Mouse (Mus musculus) G1E-ER4 (cell line): ENCODE results near the gene Ankrd55. TPM values are rescaled to one million over a fixed set of nuclear protein-coding genes. Genes with fewer than 3 reads are reported as not detected.

Source experiments
- GATA1 ChIP-seq: IDR thresholded peaks from one replicate; pipeline ENCODE4 v1.8.0; 2012; ENCODE audit warnings: low read length, inconsistent platforms
- polyA plus RNA-seq: library from polyadenylated mRNA; stranded (reverse); fragments of >175 nt; gene quantifications from 2 replicates; pipeline ENCODE4 v1.2.3, GENCODE M21; 2012

Gene Ankrd55
- polyA plus RNA-seq, 1 experiment: not detected

DNA sequence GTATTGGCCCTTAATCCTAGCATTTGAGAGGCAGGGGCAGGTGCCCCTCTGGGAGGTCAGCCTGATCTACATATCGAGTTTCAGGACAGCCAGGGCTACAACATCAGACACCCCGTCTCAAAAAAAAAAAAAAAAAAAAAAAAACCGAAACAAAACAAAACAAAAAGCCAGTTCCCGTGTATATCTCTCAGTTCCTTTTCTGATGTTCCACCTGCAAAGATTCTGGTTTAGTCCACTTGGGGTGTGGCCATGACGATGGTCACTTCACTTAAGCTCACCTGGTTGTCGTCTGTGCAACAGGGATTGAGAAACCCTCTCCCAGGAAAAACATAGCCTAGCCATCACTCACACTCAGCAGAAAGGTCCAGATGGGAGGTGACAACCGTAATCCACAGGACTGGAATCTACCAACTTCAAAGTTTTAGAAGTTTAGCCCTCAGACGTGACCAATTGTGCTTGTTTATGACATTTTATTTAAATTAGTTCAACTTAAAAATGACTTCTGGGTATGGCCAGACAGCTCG is 90.6 kb downstream of the Ankrd55 start:
- TF ChIP-seq GATA1: no peak

GRCm38 (mm10) chr13:112381476-112381875 is 93.2 kb downstream of the Ankrd55 start:
- TF ChIP-seq GATA1: no peak

DNA sequence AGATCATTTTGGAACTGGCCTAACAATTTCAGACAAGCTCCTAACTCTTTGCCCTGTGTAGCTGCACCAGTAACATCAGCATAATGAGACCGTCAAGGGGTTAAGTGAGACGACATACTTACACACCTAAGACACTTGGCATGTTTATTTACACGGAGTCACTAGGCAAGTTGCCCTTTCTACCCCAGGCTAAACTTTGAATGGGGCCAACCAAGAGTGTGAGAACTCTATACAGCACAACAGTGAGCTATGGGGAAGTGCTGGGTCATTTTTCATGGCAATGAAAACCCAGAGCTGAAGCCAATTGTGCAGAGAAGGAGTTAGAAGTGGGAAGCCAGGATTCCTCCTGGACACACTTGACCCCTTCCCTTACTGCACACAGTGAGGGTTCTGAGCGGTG is 94.2 kb downstream of the Ankrd55 start:
- TF ChIP-seq GATA1: no peak

DNA sequence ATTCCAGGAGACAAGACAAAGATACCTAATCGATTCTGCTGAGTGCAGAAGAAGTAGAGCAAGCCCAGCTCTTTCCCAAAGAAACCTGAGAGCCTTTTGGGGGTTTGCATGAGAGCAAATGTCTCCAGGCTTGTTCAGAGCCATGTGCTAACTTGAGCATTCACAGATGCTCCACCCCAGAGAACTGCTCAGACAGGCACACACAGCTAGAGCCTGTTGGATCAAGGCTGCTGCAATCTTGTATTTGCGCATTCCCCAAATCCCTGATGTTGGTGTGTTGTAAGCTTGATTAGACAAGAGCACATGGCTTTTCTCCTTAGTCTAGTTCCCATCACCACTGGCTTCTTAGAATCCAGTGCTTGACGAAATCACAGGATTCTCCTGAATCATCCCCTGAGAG is 94.7 kb downstream of the Ankrd55 start:
- TF ChIP-seq GATA1: no peak

- TF ChIP-seq GATA1: no peak
Measured at GRCm38 (mm10) chr13:112383941-112384659, 95.8 kb downstream of the Ankrd55 start.

- TF ChIP-seq GATA1: no peak
Measured at GRCm38 (mm10) chr13:112385040-112385439, 96.8 kb downstream of the Ankrd55 start.

DNA sequence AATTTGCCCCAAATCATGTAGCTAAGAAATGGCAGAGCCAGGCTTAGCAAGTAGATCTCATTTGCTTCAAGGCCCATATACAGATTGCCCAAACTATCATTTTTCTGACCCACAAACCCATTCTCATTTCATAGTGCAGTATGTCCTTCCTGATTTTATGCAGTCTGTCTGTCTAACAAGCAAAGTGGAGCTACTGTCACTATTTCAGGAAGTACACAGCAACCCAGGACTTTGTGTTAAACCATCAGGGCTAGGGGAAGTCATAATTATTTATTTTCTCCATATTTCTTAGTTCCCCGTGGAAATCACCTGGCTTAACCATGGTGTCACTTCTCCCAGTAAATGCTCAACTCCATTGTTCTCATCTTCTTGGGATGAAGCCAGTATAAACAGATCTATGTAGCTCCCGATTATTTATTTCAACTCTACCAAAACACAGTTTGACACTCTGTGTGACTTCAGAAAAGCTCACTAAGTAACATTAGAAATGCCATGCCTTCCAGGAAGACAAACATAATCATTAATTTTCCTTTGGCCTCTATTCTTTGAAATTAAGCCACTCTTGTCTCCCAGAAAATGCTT is 98.3 kb downstream of the Ankrd55 start:
- TF ChIP-seq GATA1: no peak

- no peak for TF ChIP-seq GATA1
Measured at GRCm38 (mm10) chr13:112387279-112387678, 99.0 kb downstream of the Ankrd55 start.

GRCm38 (mm10) chr13:112388176-112388575 is 99.9 kb downstream of the Ankrd55 start:
- no peak for TF ChIP-seq GATA1

GRCm38 (mm10) chr13:112390206-112390605 is 102.0 kb downstream of the Ankrd55 start:
- TF ChIP-seq GATA1: no peak

DNA sequence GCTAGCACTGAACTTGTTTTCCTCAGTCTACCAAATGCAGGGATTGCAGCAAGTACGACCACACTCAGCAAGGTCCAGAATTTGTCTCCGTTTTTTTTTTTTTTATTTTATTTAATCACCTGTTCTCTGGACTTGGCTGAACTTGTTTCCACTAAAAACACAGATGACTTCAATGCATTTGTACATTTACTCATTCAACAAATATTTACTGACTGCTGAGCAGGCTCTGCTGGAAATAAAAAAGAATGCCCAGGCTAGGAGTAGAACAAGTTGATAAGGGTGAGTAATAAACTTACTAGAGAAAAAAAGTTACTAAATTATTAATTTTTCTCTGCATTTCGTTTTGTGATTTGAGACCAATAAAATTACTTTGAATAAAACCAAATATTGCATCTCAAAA is 103.1 kb downstream of the Ankrd55 start:
- no peak for TF ChIP-seq GATA1

DNA sequence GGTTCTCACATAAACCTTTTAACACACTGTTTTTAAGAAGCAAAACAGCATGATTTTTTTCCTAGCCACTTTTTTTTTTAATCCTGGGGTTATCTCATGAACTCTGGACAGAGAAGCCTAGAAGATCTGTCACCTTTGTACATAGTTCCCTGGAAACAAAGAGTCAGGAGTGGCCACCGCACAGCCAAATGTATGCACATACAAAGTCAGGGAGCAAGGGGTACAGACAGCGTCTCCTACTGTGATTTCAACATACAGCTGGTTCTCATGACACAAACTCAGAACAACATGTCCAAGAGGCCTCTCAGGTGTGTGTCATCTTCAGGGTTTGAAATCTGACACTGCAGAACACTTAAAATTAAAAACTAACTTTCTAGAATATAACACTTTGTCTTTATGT is 105.1 kb downstream of the Ankrd55 start:
- TF ChIP-seq GATA1: no peak

GRCm38 (mm10) chr13:112394271-112394670 is 106.0 kb downstream of the Ankrd55 start:
- TF ChIP-seq GATA1: no peak

DNA sequence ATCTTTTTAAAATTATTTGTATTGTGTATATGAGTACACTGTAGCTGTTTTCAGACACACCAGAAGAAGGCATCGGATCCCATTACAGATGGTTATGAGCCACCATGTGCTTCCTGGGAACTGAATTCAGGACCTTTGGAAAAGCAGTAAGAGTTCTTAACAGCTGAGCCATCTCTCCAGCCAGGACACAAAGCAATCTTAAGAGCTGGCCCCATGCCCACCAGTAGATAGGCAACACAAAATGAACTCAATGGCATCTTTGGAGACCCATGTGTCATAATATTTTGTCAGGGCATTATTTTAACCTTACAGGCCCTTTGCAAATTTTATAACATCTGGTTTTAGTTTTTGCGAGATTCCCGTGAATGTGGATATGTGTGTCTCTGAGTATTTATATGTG is 116.5 kb downstream of the Ankrd55 start:
- TF ChIP-seq GATA1: no peak

DNA sequence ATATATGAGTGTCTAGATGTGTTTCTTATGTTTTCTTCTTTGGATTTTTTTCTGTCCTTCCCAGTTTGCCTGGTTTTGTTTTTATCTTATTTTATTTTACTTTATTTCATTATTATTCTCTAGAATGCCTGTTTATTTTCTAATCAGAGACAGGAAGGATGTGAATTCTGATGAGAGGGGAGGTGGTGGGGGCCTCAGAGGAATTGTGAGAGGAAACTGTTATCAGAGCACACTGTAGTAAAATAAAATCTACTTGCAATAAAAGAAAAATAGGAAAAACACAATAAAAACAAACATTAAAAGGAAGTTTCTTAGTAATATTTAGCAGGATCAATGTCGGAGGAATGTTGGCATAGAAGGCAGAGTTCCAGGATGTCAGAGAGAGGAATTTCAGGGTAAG is 116.9 kb downstream of the Ankrd55 start:
- TF ChIP-seq GATA1: no peak

- no peak for TF ChIP-seq GATA1
Measured at GRCm38 (mm10) chr13:112406618-112407017, 118.4 kb downstream of the Ankrd55 start.

DNA sequence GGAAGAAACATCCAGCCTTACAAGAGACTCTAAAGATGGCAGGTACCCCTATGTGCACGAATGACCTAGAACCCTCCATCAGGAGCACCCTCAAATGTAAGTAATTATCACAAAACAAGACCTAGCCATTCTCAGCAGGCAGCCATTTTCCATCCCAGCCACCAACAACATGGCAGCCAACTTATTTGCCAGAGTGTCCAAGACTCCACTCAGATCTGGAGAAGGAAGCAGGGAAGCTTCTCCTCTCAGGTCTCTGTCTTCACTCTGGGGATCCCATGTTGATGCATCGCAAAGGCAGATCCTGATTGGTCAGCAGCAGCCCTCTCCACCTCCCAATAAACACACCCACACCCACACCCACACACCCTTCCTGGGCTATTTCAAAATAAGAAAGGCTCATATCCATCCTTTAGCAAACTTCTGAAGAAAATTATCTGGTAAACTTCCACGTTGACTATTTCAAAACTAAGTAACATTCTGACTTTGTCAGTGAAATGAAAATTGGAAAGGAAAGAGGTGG is 119.0 kb downstream of the Ankrd55 start:
- TF ChIP-seq GATA1: no peak
